Comparison of ENCODE assay signal across 8 mouse cellular contexts in genomic region chr16:78302678-78303050, GRCm38 (mm10). TPM values are rescaled to one million over a fixed set of nuclear protein-coding genes. Genes with fewer than 3 reads are reported as not detected.
DNase-seq lines count a peak whose midpoint lies in the region; ATAC-seq lines count a peak whose summit lies in the region.

No protein-coding gene starts in this region.

- H3K9me3 ChIP-seq in hindbrain, embryonic 11.5 days (ENCODE audit: control insufficient read depth, low read length): no peaks in the 10 kb centered on the region

- H3K9ac ChIP-seq in hindbrain, embryonic 11.5 days (ENCODE audit: low read depth, low read length): peak overlapping the region; percentile 80

- H3K27me3 ChIP-seq in hindbrain, embryonic 11.5 days (ENCODE audit: control insufficient read depth, insufficient read depth, low read length): no peaks in the 10 kb centered on the region

- peak; percentile 7 for DNase-seq in thymus, postnatal 0 days (ENCODE audit: low spot score)
- no peak for DNase-seq in thymus, postnatal 10 days (ENCODE audit: low spot score in 2 of 2)
- DNase-seq in embryo, embryonic 11 days: peak; percentile 67
- peak; percentile 67 for DNase-seq in hindbrain, embryonic 11.5 days (ENCODE audit: low spot score)
- peak; percentile 48 to 72 for DNase-seq in left cerebral cortex, postnatal 25 days (ENCODE audit: low spot score in 2 of 2)
- DNase-seq in naive thymus-derived CD4-positive, alpha-beta T cell, adult 2 months (ENCODE audit: low read depth): peak; percentile 6
- no peak for DNase-seq in testis, postnatal 10 days (ENCODE audit: low spot score)

- intact Hi-C loops in left cerebral cortex, postnatal 25 days (cut with DNase I): loop anchor here (2.0 to 5.0 kb wide), 2 partner anchors 14 to 105 kb away; no protein-coding TSS in a partner anchor

- 0 out of 2 replicates have a peak overlapping the region, but pooled peaks have one; percentile 85 for H3K27ac ChIP-seq in hindbrain, embryonic 11.5 days (ENCODE audit: low read depth, low read length)

- ATAC-seq in hindbrain, embryonic 11.5 days (ENCODE audit: low FRiP score): peak; percentile 25; the same call in 1 of the 2 replicates
- no peak for ATAC-seq in megakaryocyte-erythroid progenitor cell, adult 5-6 weeks (replicated peaks; ENCODE audit: low FRiP score, low TSS enrichment, poor library complexity, severe bottlenecking)

- peak overlapping the region; percentile 75 for H3K4me3 ChIP-seq in hindbrain, embryonic 11.5 days (ENCODE audit: low read depth, low read length)

- WGBS in hindbrain, embryonic 11.5 days: 6% methylated on average over 10 of the region's 10 CpGs

- H3K36me3 ChIP-seq in hindbrain, embryonic 11.5 days (ENCODE audit: control insufficient read depth, insufficient read depth, low read length): no peaks in the 10 kb centered on the region

- peak overlapping the region; percentile 61 for H3K4me2 ChIP-seq in hindbrain, embryonic 11.5 days (replicated peaks; ENCODE audit: low read depth, low read length)

- H3K4me1 ChIP-seq in hindbrain, embryonic 11.5 days (replicated peaks; ENCODE audit: control insufficient read depth, insufficient read depth, low read length): no peaks in the 10 kb centered on the region

RNA-seq across cellular contexts. Expression of gene Cxadr, which starts 1.4 kb away (rescaled TPM):
- polyA plus RNA-seq in thymus, postnatal 0 days (2015; fragmentation: Nextera tagmentation; extraction: Ambion mirVana): 3.6 and 4.0 TPM in 2 replicates
- polyA plus RNA-seq in hindbrain, embryonic 11.5 days (2014; fragmentation: Nextera tagmentation; extraction: Ambion mirVana): 64.7 and 70.1 TPM in 2 replicates
- 10 to 100 TPM; 33.8 to 34.1 TPM for total RNA-seq in left cerebral cortex, postnatal 25 days (2021)
- total RNA-seq in megakaryocyte-erythroid progenitor cell, adult 5-6 weeks (2014; fragmentation: Nextera tagmentation): 0.48 and 1.6 TPM in 2 replicates
- 0.04 TPM in 1 of 2 replicates, not detected in the other for total RNA-seq in megakaryocyte-erythroid progenitor cell, adult 5-6 weeks (2017)

Comparison
In these comparisons a context has a peak if more than half of its experiments do, and no peak if none do; other contexts are left out.
1. DNase-seq: peak in thymus, postnatal 0 days (single experiment), embryo, embryonic 11 days (single experiment), hindbrain, embryonic 11.5 days (single experiment), left cerebral cortex, postnatal 25 days (2 of 2) and naive thymus-derived CD4-positive, alpha-beta T cell, adult 2 months (single experiment); none in thymus, postnatal 10 days (0 of 2) and testis, postnatal 10 days (single experiment).
2. RNA of gene Cxadr, which starts 1.4 kb away (total RNA-seq): 33.8 to 34.1 TPM in left cerebral cortex, postnatal 25 days; 0.04 to 1.6 TPM in megakaryocyte-erythroid progenitor cell, adult 5-6 weeks; every median in the first group is over 10 times any median in the second.